Mouse (Mus musculus): Measurements from ENCODE around the gene Gm47283. TPM values are rescaled to one million over a fixed set of nuclear protein-coding genes. Genes with fewer than 3 reads are reported as not detected.
"Not testable (repeated sequence)": the region's sequence is repeated elsewhere in the genome, so short reads cannot be mapped to it uniquely, and the experiment has no call there.

The Gm47283 gene
- total and polyA plus RNA-seq, 2 experiments from 2014 or later: not detected

- H3K27me3 ChIP-seq (ENCODE audit: control insufficient read depth, insufficient read depth, low read length): no peaks in the 10 kb centered on the region
Measured at GRCm38 (mm10) chrY:90743811-90744220, 40.7 kb upstream of the Gm47283 start.

GRCm38 (mm10) chrY:90744381-90744981 is 40.1 kb upstream of the Gm47283 start:
- not testable (repeated sequence) for H3K9ac ChIP-seq (replicated peaks; ENCODE audit: low read depth, low read length); H3K4me1 ChIP-seq (ENCODE audit: control insufficient read depth, insufficient read depth); H3K27me3 ChIP-seq (ENCODE audit: control insufficient read depth, insufficient read depth, low read length); H3K4me2 ChIP-seq (ENCODE audit: low read depth, low read length); H3K27ac ChIP-seq (ENCODE audit: low read depth)
- peak; percentile 86 for ATAC-seq (ENCODE audit: insufficient read depth, low read depth)
- 58% methylated on average over 51 of the region's 51 CpGs for WGBS
- DNase-seq (ENCODE audit: low spot score): peak; percentile 31
- peak overlapping the region; percentile 24; the same call in 1 of the 2 replicates for H3K4me3 ChIP-seq (ENCODE audit: low read depth, low read length)
- peaks cover 14% of the 10 kb centered on the region; the same call in 1 of the 2 replicates for H3K36me3 ChIP-seq (replicated peaks; ENCODE audit: control insufficient read depth, insufficient read depth, low read length)
- H3K9me3 ChIP-seq (replicated peaks; ENCODE audit: control insufficient read depth, low read length): peaks cover 24% of the 10 kb centered on the region

More at GRCm38 (mm10) chrY:90743811-90744220, 40.7 kb upstream of the Gm47283 start:
- no peak overlapping the region for H3K4me2 ChIP-seq (ENCODE audit: low read depth, low read length)
- H3K4me1 ChIP-seq (ENCODE audit: control insufficient read depth, insufficient read depth): no peaks in the 10 kb centered on the region
- 82% methylated on average over 21 of the region's 21 CpGs for WGBS
- no peak overlapping the region for H3K27ac ChIP-seq (ENCODE audit: low read depth)
- H3K4me3 ChIP-seq (ENCODE audit: low read depth, low read length): no peak overlapping the region
- TF ChIP-seq CTCF (IDR thresholded peaks at IDR 0.05; ENCODE audit: low read depth): no peak
- no peak for TF ChIP-seq EP300 (IDR thresholded peaks at IDR 0.05; ENCODE audit: low read depth)
- H3K9me3 ChIP-seq (replicated peaks; ENCODE audit: control insufficient read depth, low read length): peaks cover 31% of the 10 kb centered on the region
- H3K36me3 ChIP-seq (replicated peaks; ENCODE audit: control insufficient read depth, insufficient read depth, low read length): peaks cover 21% of the 10 kb centered on the region
- H3K9ac ChIP-seq (replicated peaks; ENCODE audit: low read depth, low read length): no peak overlapping the region
- DNase-seq (ENCODE audit: low spot score): no peak
- no peak for ATAC-seq (ENCODE audit: insufficient read depth, low read depth)

DNA sequence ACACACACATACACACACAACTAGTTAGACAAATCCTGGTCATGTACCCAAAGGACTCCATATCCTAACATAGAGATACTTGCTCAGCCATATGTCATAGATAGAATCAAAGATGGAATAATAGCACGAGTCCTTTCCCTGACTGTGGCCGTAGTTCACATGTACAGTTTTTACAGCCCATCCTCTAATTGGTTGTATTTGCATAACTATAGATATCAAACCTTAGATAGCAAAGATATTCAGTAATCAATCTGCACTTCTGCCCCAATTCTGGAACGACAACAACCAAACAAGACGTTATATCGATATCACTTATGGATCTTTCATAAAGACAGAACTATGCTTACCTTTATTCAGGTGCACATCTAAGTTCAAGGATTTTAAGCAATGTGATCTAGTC is 39.3 kb upstream of the Gm47283 start:
- not testable (repeated sequence) for H3K27me3 ChIP-seq (ENCODE audit: control insufficient read depth, insufficient read depth, low read length); H3K4me3 ChIP-seq (ENCODE audit: low read depth, low read length); DNase-seq (ENCODE audit: low spot score); H3K4me2 ChIP-seq (ENCODE audit: low read depth, low read length); ATAC-seq (ENCODE audit: insufficient read depth, low read depth); H3K4me1 ChIP-seq (ENCODE audit: control insufficient read depth, insufficient read depth); H3K9ac ChIP-seq (replicated peaks; ENCODE audit: low read depth, low read length); H3K27ac ChIP-seq (ENCODE audit: low read depth); H3K36me3 ChIP-seq (replicated peaks; ENCODE audit: control insufficient read depth, insufficient read depth, low read length)
- 92% methylated on average over 5 of the region's 5 CpGs for WGBS
- peaks cover 17% of the 10 kb centered on the region for H3K9me3 ChIP-seq (replicated peaks; ENCODE audit: control insufficient read depth, low read length)

DNA sequence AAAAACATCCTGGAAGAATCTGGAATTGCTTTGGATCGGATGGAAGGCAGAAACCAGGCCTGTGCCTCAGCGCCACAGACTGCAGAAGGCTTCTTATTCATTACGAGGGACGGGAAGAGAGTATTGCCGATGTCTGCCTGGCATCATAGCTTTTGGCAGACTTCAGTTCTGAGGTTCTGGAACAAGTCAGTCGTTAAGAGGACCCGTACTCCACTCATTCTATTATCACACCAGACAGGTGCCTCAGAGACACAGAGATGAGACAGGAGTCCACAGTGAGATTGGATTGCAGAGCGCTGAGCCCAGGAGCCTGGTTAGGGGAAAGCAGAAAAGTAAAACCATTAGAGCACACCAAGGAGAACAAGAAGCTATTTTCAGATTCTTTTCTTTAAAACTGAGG is 29.8 kb upstream of the Gm47283 start, which contains the start of gene Gm21860:
Gene Gm21860 (minus strand): TSS at position 101 of the 400 bp plus-strand sequence.
- no CpG with 5 or more reads among the region's 8 CpGs for WGBS
- H3K9ac ChIP-seq (replicated peaks; ENCODE audit: low read depth, low read length); ATAC-seq (ENCODE audit: insufficient read depth, low read depth); H3K36me3 ChIP-seq (replicated peaks; ENCODE audit: control insufficient read depth, insufficient read depth, low read length); H3K4me2 ChIP-seq (ENCODE audit: low read depth, low read length); DNase-seq (ENCODE audit: low spot score); H3K9me3 ChIP-seq (replicated peaks; ENCODE audit: control insufficient read depth, low read length); H3K4me3 ChIP-seq (ENCODE audit: low read depth, low read length); H3K27ac ChIP-seq (ENCODE audit: low read depth); H3K4me1 ChIP-seq (ENCODE audit: control insufficient read depth, insufficient read depth); H3K27me3 ChIP-seq (ENCODE audit: control insufficient read depth, insufficient read depth, low read length): not testable (repeated sequence)

DNA sequence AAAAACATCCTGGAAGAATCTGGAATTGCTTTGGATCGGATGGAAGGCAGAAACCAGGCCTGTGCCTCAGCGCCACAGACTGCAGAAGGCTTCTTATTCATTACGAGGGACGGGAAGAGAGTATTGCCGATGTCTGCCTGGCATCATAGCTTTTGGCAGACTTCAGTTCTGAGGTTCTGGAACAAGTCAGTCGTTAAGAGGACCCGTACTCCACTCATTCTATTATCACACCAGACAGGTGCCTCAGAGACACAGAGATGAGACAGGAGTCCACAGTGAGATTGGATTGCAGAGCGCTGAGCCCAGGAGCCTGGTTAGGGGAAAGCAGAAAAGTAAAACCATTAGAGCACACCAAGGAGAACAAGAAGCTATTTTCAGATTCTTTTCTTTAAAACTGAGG is 54.5 kb downstream of the Gm47283 start, which contains the start of gene Gm21748:
Gene Gm21748 (minus strand): TSS at position 101 of the 400 bp plus-strand sequence.
- H3K4me3 ChIP-seq (ENCODE audit: low read depth, low read length); H3K4me1 ChIP-seq (ENCODE audit: control insufficient read depth, insufficient read depth); H3K9me3 ChIP-seq (replicated peaks; ENCODE audit: control insufficient read depth, low read length); H3K27ac ChIP-seq (ENCODE audit: low read depth); H3K9ac ChIP-seq (replicated peaks; ENCODE audit: low read depth, low read length); H3K4me2 ChIP-seq (ENCODE audit: low read depth, low read length); DNase-seq (ENCODE audit: low spot score); ATAC-seq (ENCODE audit: insufficient read depth, low read depth); H3K36me3 ChIP-seq (replicated peaks; ENCODE audit: control insufficient read depth, insufficient read depth, low read length); H3K27me3 ChIP-seq (ENCODE audit: control insufficient read depth, insufficient read depth, low read length): not testable (repeated sequence)
- WGBS: no CpG with 5 or more reads among the region's 8 CpGs

Other genes with a start within 250 kb of the Gm47283 start
- not detected in 2 replicates for gene Gm21860, start 29.9 kb upstream of the Gm47283 start, total RNA-seq (2014; rRNA removed; ENCODE audit: low replicate concordance)
- not detected in 2 replicates for gene Gm21860, start 29.9 kb upstream of the Gm47283 start, polyA plus RNA-seq (2015; fragmentation: Nextera tagmentation; extraction: Ambion mirVana)
- gene Gm21748, start 54.4 kb downstream of the Gm47283 start, total RNA-seq (2014; rRNA removed; ENCODE audit: low replicate concordance): not detected in 2 replicates
- not detected in 2 replicates for gene Gm21748, start 54.4 kb downstream of the Gm47283 start, polyA plus RNA-seq (2015; fragmentation: Nextera tagmentation; extraction: Ambion mirVana)

Data from heart, postnatal 0 days (tissue).